Mouse (Mus musculus) cerebellum, postnatal 10 days (tissue): ENCODE data around the gene Uty.
A peak's percentile ranks its signal among the peaks of the same experiment; 100 is the strongest.

ENCODE experiments used
- DNase-seq, 2 experiments: peaks; one replicate each; pipeline ENCODE4 v3.0.0; 2021; ENCODE audit warnings: mixed read lengths in 2 of 2

Gene Uty

GRCm38 (mm10) chrY:1245426-1245863, at the start of gene Uty:
Gene Uty (minus strand): TSS chrY:1245759.
- peak in 1 of 2 experiments; percentile 77 for DNase-seq

- DNase-seq, result no peak
Observed at GRCm38 (mm10) chrY:1293708-1294107, 48.1 kb upstream of the Uty start.

- DNase-seq, result peak in 1 of 2 experiments; percentile 79
Observed at GRCm38 (mm10) chrY:1286171-1286795, 40.7 kb upstream of the Uty start, which contains the start of gene Ddx3y. Gene Ddx3y (minus strand): TSS chrY:1286629.

GRCm38 (mm10) chrY:1285735-1286134, 40.2 kb upstream of the Uty start:
- peak in 1 of 2 experiments; percentile 38 for DNase-seq

- peak in 1 of 2 experiments; percentile 1 for DNase-seq
Observed at GRCm38 (mm10) chrY:1246117-1246516, 558 bp upstream of the Uty start.

- no peak for DNase-seq
Observed at GRCm38 (mm10) chrY:1244940-1245339, 619 bp downstream of the Uty start.

DNA sequence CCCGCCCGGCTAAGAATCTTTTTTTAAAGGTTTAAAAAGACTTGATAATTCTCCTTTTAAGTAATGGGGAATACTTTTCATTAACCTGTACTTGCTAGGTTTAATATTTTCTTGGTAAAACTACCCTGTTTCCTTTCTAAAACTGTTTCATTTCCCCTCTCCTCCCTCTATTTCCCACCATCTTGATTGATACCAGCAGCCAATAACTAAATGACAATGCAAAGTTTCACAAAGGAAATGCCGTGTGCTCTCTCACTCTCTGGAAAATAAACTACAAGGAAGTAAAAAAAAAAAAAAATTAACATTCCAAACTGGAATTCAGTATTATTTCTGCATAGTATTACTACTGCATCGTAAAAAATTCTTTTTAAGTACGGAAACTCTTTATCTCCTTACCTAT, 1.1 kb downstream of the Uty start:
- DNase-seq, result no peak

DNA sequence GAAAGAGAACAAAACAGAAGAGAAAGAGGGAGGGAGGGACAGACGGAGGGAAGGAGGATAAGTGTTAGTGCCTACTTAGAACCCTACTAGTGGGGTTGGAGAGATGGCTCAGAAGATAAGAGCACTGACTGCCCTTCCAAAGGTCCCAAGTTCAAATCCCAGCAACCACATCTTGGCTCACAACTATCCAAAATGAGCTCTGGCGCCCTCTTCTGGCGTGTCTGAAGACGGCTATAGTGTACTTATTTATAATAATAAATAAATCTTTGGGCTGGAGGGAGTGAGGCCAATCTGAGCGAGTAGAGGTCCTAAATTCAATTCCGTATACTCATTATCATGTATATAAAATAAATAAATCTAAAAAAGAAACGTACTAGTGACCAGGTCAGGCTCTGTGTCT, 25.6 kb downstream of the Uty start:
- no peak for DNase-seq

GRCm38 (mm10) chrY:1178476-1178875, 67.1 kb downstream of the Uty start:
- DNase-seq, result no peak

DNA sequence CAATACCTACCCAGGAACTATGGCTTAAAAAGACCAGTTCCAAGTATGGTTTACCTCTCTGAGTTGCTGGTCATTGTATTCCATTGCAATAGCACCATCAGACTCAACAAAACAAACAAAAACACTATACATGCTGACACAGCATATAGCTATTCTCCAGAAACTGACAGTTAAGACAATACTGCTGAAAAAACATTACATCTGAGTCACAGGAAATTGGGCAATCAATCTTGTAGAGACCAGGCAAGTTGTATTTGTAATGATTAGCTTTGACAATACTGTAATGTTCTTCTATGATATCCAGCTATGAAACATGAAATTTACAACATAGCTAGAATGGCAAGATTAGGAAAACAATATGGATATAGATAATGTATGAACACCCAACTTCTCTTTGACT, 82.5 kb downstream of the Uty start:
- DNase-seq, result no peak

DNA sequence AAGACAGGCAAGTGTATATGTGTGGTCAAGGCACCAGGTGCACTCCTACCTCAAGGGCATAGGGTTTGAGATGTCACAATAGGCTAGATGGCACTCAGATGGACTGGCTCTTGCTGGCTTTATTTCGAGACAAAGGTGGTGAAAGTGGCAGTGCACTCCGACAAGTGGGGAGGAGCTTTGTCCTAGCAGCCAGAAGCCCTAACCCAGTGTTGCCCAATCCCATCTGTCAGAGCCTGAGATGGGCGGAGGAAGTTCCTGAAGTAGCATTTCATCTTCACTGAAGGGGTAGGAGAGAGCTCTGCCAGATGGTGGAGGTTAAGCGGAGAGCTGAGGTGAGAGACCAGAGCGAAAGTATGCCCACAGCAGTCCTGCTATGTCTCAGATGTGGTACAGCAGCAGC, 129.4 kb downstream of the Uty start:
- no peak for DNase-seq

DNA sequence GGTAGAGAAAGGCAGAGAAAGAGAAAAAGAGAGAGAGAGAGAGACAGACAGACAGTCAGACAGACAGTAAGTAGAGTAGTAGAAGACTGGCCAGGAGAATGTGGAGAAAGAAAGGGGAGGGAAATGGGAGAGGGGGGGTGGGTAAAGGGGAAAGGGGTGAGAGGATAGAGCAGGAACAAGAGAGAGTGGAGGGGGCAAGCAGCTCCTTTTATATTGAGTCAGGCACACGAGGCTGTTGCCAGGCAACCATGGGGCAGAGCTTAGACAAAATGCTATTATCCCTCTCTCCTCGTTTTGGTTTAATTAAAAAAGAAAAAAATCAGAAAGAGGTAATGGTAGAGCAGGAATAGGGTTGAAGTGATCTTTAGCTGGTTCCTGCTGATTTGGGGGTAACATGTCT, 131.5 kb downstream of the Uty start:
- no peak for DNase-seq
